ENCODE assay signal across 15 mouse cellular contexts in the genomic region with DNA sequence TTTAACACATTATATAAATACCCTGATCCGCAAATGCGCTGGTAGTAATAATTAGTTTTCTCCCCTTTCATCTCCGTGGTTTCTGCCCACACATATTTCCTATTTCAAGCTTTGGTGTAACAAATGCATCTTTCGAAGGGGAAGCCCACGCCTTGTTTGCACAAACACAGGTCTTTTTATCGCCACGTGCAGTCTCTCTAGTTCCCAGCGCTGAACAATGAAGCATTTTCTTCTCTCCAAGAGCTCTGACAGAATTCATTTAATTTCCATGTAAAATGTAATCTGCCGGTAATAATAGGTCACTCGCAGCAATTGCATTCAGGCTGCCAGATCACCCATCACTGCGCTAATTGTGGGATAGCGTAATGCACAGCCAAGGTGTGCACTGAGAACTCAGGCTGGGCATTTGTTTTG.
DNase-seq lines count a peak whose midpoint lies in the region; ATAC-seq and TF ChIP-seq lines count a peak whose summit lies in the region.
"Had no signal": no experiment of that assay in that cellular context is flagged by ENCODE, and none has a peak within 500 bp of the region (broad histone marks: within the 10 kb centered on the region; RNA-seq: fewer than 3 reads in every experiment).

No protein-coding gene starts in this region.

- peak; percentile 59; the same call in 1 of the 2 replicates for ATAC-seq in forebrain, embryonic 13.5 days
- no peak for ATAC-seq in midbrain, postnatal 0 days (ENCODE audit: low FRiP score)
- ATAC-seq in stomach, postnatal 0 days (ENCODE audit: low FRiP score, low TSS enrichment): no peak
- ATAC-seq: CD4-positive, CD25-positive, alpha-beta regulatory T cell, adult 4 months had no signal

- peaks cover 35% of the 10 kb centered on the region for H3K27me3 ChIP-seq in forebrain, embryonic 13.5 days
- H3K27me3 ChIP-seq in midbrain, postnatal 0 days (ENCODE audit: insufficient read depth, low read length): no peaks in the 10 kb centered on the region
- no peaks in the 10 kb centered on the region for H3K27me3 ChIP-seq in stomach, postnatal 0 days (ENCODE audit: control insufficient read depth, insufficient read depth, low read length)
- H3K27me3 ChIP-seq: lung, embryonic 15.5 days had no signal

- TF ChIP-seq EP300 in stomach, postnatal 0 days (optimal IDR thresholded peaks at IDR 0.05): no peak

- H3K36me3 ChIP-seq in forebrain, embryonic 13.5 days (ENCODE audit: poor library complexity, severe bottlenecking): no peaks in the 10 kb centered on the region
- H3K36me3 ChIP-seq in midbrain, postnatal 0 days (ENCODE audit: insufficient read depth, low read length): no peaks in the 10 kb centered on the region
- no peaks in the 10 kb centered on the region for H3K36me3 ChIP-seq in stomach, postnatal 0 days (ENCODE audit: control insufficient read depth, insufficient read depth, low read length)
- H3K36me3 ChIP-seq: lung, embryonic 15.5 days had no signal

- peak; percentile 14 for DNase-seq in left cerebral cortex, adult 11 months (ENCODE audit: low spot score)
- DNase-seq in left cerebral cortex, postnatal 4 days: no peak
- DNase-seq in layer of hippocampus, adult 18-20 months (ENCODE audit: low spot score in 2 of 2): peak; percentile 16 to 57
- DNase-seq in midbrain, postnatal 0 days (ENCODE audit: low spot score): peak; percentile 33
- no peak for DNase-seq in B cell, adult 2 months
- no peak for DNase-seq in heart, postnatal 36 days
- DNase-seq in stomach, postnatal 0 days (ENCODE audit: low spot score): no peak
- DNase-seq: cerebellum, adult 11 months; heart, adult 11 months; heart, postnatal 10 days; kidney, adult 18-20 months; liver had no signal

- no peak overlapping the region for H3K9ac ChIP-seq in forebrain, embryonic 13.5 days
- no peak overlapping the region for H3K9ac ChIP-seq in midbrain, postnatal 0 days (replicated peaks; ENCODE audit: low read length, poor library complexity, severe bottlenecking)
- H3K9ac ChIP-seq in stomach, postnatal 0 days (ENCODE audit: low read length): no peak overlapping the region
- H3K9ac ChIP-seq: lung, embryonic 15.5 days had no signal

- intact Hi-C loops in left cerebral cortex, postnatal 4 days (cut with DNase I): no loop called here
- intact Hi-C loops in heart, postnatal 36 days (cut with DNase I): no loop called here

- no peak for TF ChIP-seq CTCF in midbrain, postnatal 0 days (IDR thresholded peaks at IDR 0.05)
- no peak for TF ChIP-seq CTCF in stomach, postnatal 0 days (IDR thresholded peaks at IDR 0.05; ENCODE audit: low read depth)

- H3K4me3 ChIP-seq in forebrain, embryonic 13.5 days: no peak overlapping the region
- H3K4me3 ChIP-seq in midbrain, postnatal 0 days (ENCODE audit: low read depth, low read length): no peak overlapping the region
- H3K4me3 ChIP-seq in stomach, postnatal 0 days (ENCODE audit: low read depth, low read length): no peak overlapping the region
- H3K4me3 ChIP-seq: lung, embryonic 15.5 days had no signal

- H3K9me3 ChIP-seq in forebrain, embryonic 13.5 days (replicated peaks): no peaks in the 10 kb centered on the region
- H3K9me3 ChIP-seq in midbrain, postnatal 0 days (ENCODE audit: low read length): no peaks in the 10 kb centered on the region
- H3K9me3 ChIP-seq in stomach, postnatal 0 days (ENCODE audit: control insufficient read depth, low read length): no peaks in the 10 kb centered on the region
- H3K9me3 ChIP-seq: lung, embryonic 15.5 days had no signal

- H3K4me1 ChIP-seq in forebrain, embryonic 13.5 days: peaks cover 13% of the 10 kb centered on the region
- no peaks in the 10 kb centered on the region for H3K4me1 ChIP-seq in midbrain, postnatal 0 days (ENCODE audit: insufficient read depth, low read length)
- no peaks in the 10 kb centered on the region for H3K4me1 ChIP-seq in stomach, postnatal 0 days (replicated peaks; ENCODE audit: control insufficient read depth, insufficient read depth)

- 22% methylated on average over 12 of the region's 12 CpGs for WGBS in forebrain, embryonic 13.5 days
- WGBS in midbrain, postnatal 0 days: 32% methylated on average over 12 of the region's 12 CpGs
- 42% methylated on average over 12 of the region's 12 CpGs for WGBS in stomach, postnatal 0 days

- H3K27ac ChIP-seq in forebrain, embryonic 13.5 days: no peak overlapping the region
- no peak overlapping the region for H3K27ac ChIP-seq in midbrain, postnatal 0 days (ENCODE audit: low read depth, low read length)
- no peak overlapping the region for H3K27ac ChIP-seq in stomach, postnatal 0 days (replicated peaks)
- H3K27ac ChIP-seq: lung, embryonic 15.5 days had no signal

- peak overlapping the region; percentile 33 for H3K4me2 ChIP-seq in forebrain, embryonic 13.5 days
- H3K4me2 ChIP-seq in midbrain, postnatal 0 days (ENCODE audit: low read depth, low read length, poor library complexity, severe bottlenecking): peak overlapping the region; percentile 20; the same call in 1 of the 2 replicates
- H3K4me2 ChIP-seq in stomach, postnatal 0 days (replicated peaks; ENCODE audit: low read depth): no peak overlapping the region
- H3K4me2 ChIP-seq: lung, embryonic 15.5 days had no signal

Comparison
In these comparisons a context has a peak if more than half of its experiments do, and no peak if none do; other contexts are left out.
1. DNase-seq: peak in left cerebral cortex, adult 11 months (single experiment), layer of hippocampus, adult 18-20 months (2 of 2) and midbrain, postnatal 0 days (single experiment); none in left cerebral cortex, postnatal 4 days (single experiment), B cell, adult 2 months (0 of 2), heart, postnatal 36 days (0 of 2) and stomach, postnatal 0 days (single experiment).